Mouse (Mus musculus) cerebellum, postnatal 10 days (tissue): ENCODE results near the gene Sit1.

Experiments
- DNase-seq, 2 experiments: peaks; one replicate each; pipeline ENCODE4 v3.0.0; 2021; ENCODE audit warnings: mixed read lengths in 2 of 2

Sit1 gene

DNA sequence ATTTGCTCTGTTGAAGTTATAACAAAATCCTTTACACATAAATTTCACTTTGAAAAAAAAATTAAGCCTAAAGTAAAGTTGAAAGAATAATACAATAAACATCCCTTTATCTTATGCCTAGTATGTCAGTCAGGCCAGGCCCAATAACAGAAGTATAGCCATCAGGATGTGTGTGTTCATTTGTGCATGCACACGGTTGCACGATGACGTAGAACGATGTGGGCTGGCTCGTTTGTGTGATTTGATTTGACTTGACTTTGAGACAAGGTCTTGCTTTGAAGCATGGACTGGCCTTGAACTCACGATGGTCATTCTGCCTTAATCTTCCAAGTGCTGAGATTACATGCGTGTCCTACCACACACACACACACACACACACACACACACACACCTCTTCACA is 16.7 kb downstream of the Sit1 start:
- DNase-seq, result no peak

DNA sequence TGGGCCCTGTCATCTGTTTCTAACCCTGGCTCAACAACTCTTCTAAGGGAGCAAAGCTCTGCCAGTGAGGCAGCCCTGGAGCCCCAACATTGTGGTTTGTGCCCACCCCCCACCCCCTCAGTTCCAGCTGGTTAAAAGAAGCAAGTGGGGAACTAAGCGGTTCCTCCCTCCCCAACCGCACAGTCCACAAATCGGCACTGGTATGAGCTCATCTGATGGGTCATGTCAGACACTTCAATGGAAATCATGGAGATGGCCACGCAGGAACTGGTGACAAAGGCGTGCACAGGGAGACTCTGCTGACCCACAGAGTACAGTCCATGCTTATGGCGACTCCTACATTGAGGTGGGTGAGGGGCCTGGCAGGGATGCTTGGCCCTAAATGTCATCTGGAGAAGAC is 17.6 kb downstream of the Sit1 start:
- no peak for DNase-seq

DNA sequence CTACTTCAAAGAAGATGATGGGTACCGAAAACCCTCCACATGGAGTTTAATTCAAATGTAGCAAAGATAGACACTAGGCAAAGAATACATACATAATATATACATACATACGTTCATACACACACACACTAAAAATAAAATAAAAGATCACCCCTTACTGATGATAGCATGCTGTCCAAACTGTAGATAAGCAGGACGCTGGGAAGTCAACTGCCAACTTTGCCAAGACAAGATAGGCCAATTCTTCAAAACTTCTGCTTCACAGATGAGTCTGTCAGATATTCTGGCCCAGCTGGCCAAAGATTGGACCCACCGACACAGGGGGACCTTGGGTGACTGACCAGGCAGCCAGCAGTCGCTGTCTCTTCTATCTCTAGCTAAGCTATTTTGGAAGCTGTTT is 20.4 kb downstream of the Sit1 start:
- DNase-seq, result no peak

- DNase-seq, result no peak
Measured at GRCm38 (mm10) chr4:43457124-43457523, 26.4 kb downstream of the Sit1 start.

GRCm38 (mm10) chr4:43456470-43456869 is 27.1 kb downstream of the Sit1 start:
- DNase-seq, result no peak

- DNase-seq, result peak; percentile 46 to 56
Measured at GRCm38 (mm10) chr4:43454041-43454836, 29.3 kb downstream of the Sit1 start, which contains the start of gene Cd72. Cd72 (minus strand) TSS chr4:43454628.

GRCm38 (mm10) chr4:43453413-43453812 is 30.1 kb downstream of the Sit1 start:
- DNase-seq, result no peak

DNA sequence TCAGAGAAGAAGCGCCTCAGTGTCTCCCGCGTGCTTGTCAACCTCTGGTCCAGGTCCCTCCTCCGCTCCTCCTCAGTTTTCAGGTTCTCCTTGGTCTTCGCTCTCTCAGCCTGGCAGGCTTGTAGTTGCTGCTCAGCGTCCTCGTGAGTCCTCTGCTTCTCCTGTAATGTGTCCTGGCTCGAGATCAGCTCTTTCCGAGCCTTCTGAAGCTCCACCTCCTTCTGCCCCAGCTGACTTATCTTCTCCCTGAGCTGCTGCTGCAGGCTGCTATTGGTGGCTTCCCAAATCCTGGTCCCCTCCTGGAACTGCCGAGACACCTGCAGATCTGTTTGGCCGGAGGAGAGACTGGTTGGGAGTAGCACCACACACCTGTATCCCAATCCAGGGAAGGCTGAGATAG is 31.2 kb downstream of the Sit1 start:
- no peak for DNase-seq

GRCm38 (mm10) chr4:43448554-43448953 is 35.0 kb downstream of the Sit1 start:
- peak; percentile 68 to 70 for DNase-seq

DNA sequence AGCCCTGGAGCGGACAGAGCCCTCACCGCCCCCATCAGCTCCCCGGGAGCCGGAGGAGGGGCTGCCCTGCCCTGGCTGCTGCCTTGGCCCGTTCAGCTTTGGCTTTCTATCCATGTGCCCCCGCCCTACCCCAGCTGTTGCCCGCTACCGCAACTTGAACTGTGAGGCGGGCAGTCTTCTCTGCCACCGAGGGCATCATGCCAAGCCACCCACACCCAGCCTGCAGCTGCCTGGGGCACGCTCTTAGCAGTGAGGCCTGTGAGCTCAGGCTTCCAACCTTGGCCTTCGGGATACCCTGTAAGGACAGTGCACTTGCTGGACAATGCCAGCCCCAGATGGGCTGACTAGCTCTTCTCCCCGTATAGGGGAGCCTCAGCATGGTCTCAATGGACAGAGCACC is 36.3 kb downstream of the Sit1 start:
- DNase-seq, result peak; percentile 39 to 59

DNA sequence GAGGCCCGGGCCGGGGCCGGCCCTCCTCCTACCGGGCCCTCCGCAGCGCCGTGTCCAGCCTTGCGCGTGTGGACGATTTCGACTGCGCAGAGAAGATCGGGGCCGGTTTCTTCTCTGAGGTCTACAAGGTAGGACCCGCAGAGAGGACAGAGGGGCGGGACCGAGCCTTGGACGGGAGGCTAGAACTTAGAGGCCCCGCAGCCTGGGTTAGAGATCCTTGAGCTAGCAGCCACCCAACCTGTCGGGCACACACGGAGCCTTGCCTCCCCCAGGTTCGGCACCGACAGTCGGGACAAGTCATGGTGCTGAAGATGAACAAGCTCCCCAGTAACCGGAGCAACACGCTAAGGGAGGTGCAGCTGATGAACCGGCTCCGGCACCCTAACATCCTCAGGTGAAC is 40.0 kb downstream of the Sit1 start:
- DNase-seq, result peak; percentile 58 to 62

- DNase-seq, result peak; percentile 79 to 84
Measured at GRCm38 (mm10) chr4:43442456-43443361, 40.8 kb downstream of the Sit1 start.

DNA sequence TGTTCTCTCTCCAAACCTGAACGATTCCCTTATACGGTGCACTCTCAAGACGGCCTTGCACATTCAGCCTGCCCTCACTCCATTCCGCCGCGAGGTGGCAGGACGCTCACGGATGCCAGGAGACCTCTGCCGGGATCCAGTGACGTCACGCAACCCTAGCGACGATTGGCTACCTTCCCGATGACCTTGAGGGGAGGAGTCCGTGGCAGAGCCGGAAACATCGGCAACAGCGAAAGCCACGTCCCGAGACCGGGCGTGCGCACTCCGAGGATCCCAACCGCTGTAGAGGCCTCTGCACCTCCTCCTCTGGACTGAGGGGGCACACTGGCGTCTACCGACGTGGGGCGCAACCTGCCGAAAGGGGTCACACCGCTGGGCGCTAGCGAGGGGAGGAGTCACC is 41.5 kb downstream of the Sit1 start:
- DNase-seq, result peak; percentile 100

- DNase-seq, result no peak
Measured at GRCm38 (mm10) chr4:43441639-43442038, 41.9 kb downstream of the Sit1 start, which contains the start of gene Tesk1. Tesk1 (plus strand) TSS chr4:43441939.

DNA sequence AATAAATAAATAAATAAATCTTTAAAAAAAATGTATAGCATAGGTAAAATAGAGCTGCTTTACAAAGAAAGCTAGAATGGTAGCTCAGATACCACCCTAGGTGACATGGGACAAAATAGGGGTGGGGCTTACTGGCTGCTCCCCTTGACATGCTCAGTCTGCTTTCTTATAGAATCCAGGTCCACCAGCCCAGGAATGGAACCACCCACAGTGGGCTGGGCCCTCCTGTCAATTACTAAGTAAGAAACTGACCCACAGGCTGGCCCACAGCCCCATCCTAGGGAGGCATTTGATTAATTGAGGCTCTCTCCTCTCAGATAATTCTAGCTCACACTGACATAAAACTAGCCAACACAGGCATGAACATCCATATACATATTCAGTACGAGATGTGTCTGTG is 50.7 kb downstream of the Sit1 start:
- no peak for DNase-seq
